Mouse (Mus musculus): ENCODE measurements at regions not wholly inside any gene's neighbourhood (a gene's known extent, or its start where the extent isn't known, plus 50 kb on each side); places are given as distances from the start of the nearest gene placed in this dataset.
A peak's percentile ranks its signal among the peaks of the same experiment; 100 is the strongest.

DNA sequence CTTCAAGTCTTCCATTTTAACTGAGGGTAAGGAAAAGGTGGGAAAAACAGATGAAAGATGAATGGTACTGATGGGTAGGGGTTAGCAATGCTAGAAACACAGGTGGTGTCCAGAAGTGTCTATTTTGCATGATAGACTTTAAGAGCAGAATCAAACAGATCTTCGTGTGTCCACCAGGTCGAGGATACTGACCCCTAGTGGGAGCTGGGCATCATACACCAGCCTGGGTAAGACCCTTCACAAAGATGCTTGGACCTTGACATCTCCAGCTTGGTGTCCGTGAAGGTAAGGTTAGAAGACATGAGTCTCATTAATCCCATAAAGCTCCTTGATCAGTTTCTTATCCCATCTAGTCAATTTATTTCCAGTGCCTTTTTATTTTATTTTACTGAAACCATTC, 132.9 kb upstream of the Fstl4 start:
- peak; percentile 47 for TF ChIP-seq CTCF (IDR thresholded peaks at IDR 0.05; ENCODE audit: low read depth)
- WGBS, result 61% methylated on average over 3 of the region's 3 CpGs
- Histone ChIP-seq H3K27ac (no peak overlapping the region), H3K27me3 (ENCODE audit: insufficient read depth, low read length) (no peaks in the 10 kb centered on the region), H3K4me3 (replicated peaks; ENCODE audit: low read depth, low read length) (no peak overlapping the region), H3K9me3 (replicated peaks; ENCODE audit: low read length) (no peaks in the 10 kb centered on the region), H3K4me2 (ENCODE audit: low read length) (no peak overlapping the region), H3K9ac (ENCODE audit: low read depth, low read length) (no peak overlapping the region), H3K36me3 (ENCODE audit: insufficient read depth, low read length) (no peaks in the 10 kb centered on the region), H3K4me1 (replicated peaks; ENCODE audit: insufficient read depth, low read length) (no peaks in the 10 kb centered on the region)
- no peak for ATAC-seq (replicated peaks; ENCODE audit: low FRiP score, low read depth)
- DNase-seq (ENCODE audit: low spot score), result no peak

DNA sequence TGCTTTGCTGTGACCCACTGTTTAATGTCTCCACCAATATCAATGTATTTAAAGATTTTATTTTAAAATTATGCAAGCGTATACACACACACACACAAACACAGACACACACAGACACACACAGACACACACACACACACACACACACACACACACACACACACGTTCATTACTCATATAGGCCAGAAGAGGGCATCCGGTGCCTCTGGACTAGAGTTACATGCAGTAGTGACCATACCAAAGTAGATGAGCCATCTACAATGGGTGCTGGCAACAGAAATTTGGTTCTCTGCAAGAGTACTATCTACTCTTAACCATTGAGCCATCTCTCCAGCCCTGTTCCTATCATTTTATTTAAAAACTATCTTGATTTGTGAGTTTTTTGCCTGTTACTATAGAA, 130.2 kb upstream of the Fstl4 start:
- ATAC-seq (replicated peaks; ENCODE audit: low FRiP score, low read depth) (no peak), DNase-seq (ENCODE audit: low spot score) (no peak)
- Histone ChIP-seq H3K4me3 (replicated peaks; ENCODE audit: low read depth, low read length) (no peak overlapping the region), H3K27me3 (ENCODE audit: insufficient read depth, low read length) (no peaks in the 10 kb centered on the region), H3K4me1 (replicated peaks; ENCODE audit: insufficient read depth, low read length) (no peaks in the 10 kb centered on the region), H3K4me2 (ENCODE audit: low read length) (no peak overlapping the region), H3K36me3 (ENCODE audit: insufficient read depth, low read length) (no peaks in the 10 kb centered on the region), H3K27ac (no peak overlapping the region), H3K9ac (ENCODE audit: low read depth, low read length) (no peak overlapping the region), H3K9me3 (replicated peaks; ENCODE audit: low read length) (no peaks in the 10 kb centered on the region)
- WGBS, result 78% methylated on average over 3 of the region's 3 CpGs
- TF ChIP-seq CTCF (IDR thresholded peaks at IDR 0.05; ENCODE audit: low read depth), result peak; percentile 52

DNA sequence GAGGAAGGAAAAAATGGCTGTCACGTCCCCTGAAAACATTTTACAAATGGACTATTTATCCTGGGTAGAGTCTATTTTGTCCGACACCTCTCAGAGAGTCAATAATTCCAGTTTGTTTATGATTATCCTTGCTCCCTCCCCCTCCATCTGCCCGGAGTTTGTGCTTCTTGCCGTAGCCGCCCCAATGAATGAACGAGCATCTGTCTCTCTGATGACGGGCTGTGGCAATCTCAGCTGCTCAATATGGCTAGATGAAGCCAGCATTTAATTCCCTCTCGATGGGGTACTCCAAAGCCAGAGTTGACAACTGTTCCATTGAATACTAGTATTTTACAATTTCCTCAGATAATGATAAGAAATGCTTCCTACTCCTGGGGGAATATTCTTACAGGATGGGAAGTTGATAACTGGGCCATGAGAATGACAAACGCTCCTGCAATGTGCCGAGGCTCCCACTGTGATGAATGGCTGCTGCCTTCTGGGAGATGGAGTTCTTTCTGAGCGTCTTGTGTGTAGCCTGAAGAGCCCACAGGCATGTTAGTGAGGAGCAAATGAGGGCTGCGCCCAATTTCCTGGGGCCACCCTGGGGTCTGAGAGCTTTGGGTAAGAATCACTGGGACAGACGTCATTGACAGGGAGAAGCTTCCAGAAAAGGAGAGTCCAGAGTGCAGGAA, 128.6 kb upstream of the Fstl4 start:
- DNase-seq (ENCODE audit: low spot score) (no peak), ATAC-seq (replicated peaks; ENCODE audit: low FRiP score, low read depth) (no peak)
- Histone ChIP-seq H3K4me3 (replicated peaks; ENCODE audit: low read depth, low read length) (no peak overlapping the region), H3K27me3 (ENCODE audit: insufficient read depth, low read length) (no peaks in the 10 kb centered on the region), H3K9ac (ENCODE audit: low read depth, low read length) (no peak overlapping the region), H3K4me2 (ENCODE audit: low read length) (no peak overlapping the region), H3K9me3 (replicated peaks; ENCODE audit: low read length) (no peaks in the 10 kb centered on the region), H3K4me1 (replicated peaks; ENCODE audit: insufficient read depth, low read length) (no peaks in the 10 kb centered on the region), H3K36me3 (ENCODE audit: insufficient read depth, low read length) (no peaks in the 10 kb centered on the region), H3K27ac (no peak overlapping the region)
- TF ChIP-seq CTCF (IDR thresholded peaks at IDR 0.05; ENCODE audit: low read depth), result no peak
- 64% methylated on average over 13 of the region's 13 CpGs for WGBS

DNA sequence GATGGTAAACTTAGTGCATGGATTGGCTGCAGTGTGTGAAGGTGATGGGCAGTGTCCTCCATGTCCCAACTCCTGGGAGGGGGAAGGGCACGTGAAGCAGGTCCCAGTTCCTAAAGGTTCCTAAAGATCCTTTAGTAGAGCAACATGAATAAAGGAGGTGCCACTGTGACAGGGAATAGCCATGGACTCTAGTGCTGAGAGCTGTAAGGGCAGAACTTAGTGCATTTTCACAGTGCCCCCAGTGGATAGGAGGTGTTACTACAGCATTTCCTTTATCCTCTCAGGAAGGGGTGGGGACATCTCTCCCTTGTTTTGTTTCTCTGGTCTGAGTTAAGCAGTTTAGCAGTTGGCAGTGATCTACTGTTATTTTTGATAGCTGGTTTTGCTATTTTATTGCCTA, 125.5 kb upstream of the Fstl4 start:
- peak; percentile 36; the same call in 1 of the 2 replicates for TF ChIP-seq CTCF (IDR thresholded peaks at IDR 0.05; ENCODE audit: low read depth)
- WGBS, result 100% methylated on average over 1 of the region's 1 CpGs
- Histone ChIP-seq H3K27me3 (ENCODE audit: insufficient read depth, low read length) (no peaks in the 10 kb centered on the region), H3K4me1 (replicated peaks; ENCODE audit: insufficient read depth, low read length) (peaks cover 3% of the 10 kb centered on the region; the same call in 1 of the 2 replicates), H3K27ac (no peak overlapping the region), H3K9ac (ENCODE audit: low read depth, low read length) (no peak overlapping the region), H3K4me3 (replicated peaks; ENCODE audit: low read depth, low read length) (no peak overlapping the region), H3K36me3 (ENCODE audit: insufficient read depth, low read length) (no peaks in the 10 kb centered on the region), H3K4me2 (ENCODE audit: low read length) (no peak overlapping the region), H3K9me3 (replicated peaks; ENCODE audit: low read length) (no peaks in the 10 kb centered on the region)
- no peak for ATAC-seq (replicated peaks; ENCODE audit: low FRiP score, low read depth)
- no peak for DNase-seq (ENCODE audit: low spot score)

DNA sequence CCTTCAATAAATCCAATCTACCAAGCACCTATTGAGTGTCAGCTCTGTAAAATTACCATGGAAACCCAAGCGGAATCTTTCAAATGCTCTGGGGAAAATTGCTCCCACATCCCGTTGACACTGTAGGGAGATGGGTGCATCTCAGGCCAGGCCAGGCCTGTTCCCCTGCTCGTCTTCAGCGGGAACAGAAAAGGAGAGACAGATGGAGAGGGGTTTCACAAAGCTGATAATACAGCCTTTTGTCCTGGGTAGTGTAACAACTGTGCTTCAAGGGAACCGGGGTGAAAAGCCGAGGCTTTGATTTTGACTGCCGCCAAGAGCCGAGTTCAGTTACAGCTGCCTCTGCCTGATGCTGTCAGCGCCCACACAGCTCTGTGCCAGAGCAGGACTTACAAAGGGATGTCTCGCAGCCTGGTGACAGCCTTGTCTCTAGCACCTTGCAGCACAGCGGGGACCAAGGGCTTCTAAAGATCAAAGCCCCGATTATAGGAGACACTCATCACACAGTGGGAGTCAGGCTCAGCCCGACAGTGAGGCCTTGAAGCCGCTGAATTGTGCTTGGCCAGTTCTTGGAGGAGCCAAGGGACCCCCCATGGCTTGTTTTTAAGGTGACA, 122.6 kb upstream of the Fstl4 start:
- DNase-seq (ENCODE audit: low spot score), result no peak
- H3K27me3 ChIP-seq (ENCODE audit: insufficient read depth, low read length), result no peaks in the 10 kb centered on the region
- H3K4me2 ChIP-seq (ENCODE audit: low read length), result no peak overlapping the region
- ATAC-seq (replicated peaks; ENCODE audit: low FRiP score, low read depth), result no peak
- H3K4me3 ChIP-seq (replicated peaks; ENCODE audit: low read depth, low read length), result no peak overlapping the region
- H3K4me1 ChIP-seq (replicated peaks; ENCODE audit: insufficient read depth, low read length), result peaks cover 4% of the 10 kb centered on the region; the same call in 1 of the 2 replicates
- 46% methylated on average over 14 of the region's 14 CpGs for WGBS
- H3K9ac ChIP-seq (ENCODE audit: low read depth, low read length), result no peak overlapping the region
- no peak for TF ChIP-seq CTCF (IDR thresholded peaks at IDR 0.05; ENCODE audit: low read depth)
- H3K9me3 ChIP-seq (replicated peaks; ENCODE audit: low read length), result no peaks in the 10 kb centered on the region
- no peak overlapping the region for H3K27ac ChIP-seq
- no peaks in the 10 kb centered on the region for H3K36me3 ChIP-seq (ENCODE audit: insufficient read depth, low read length)

DNA sequence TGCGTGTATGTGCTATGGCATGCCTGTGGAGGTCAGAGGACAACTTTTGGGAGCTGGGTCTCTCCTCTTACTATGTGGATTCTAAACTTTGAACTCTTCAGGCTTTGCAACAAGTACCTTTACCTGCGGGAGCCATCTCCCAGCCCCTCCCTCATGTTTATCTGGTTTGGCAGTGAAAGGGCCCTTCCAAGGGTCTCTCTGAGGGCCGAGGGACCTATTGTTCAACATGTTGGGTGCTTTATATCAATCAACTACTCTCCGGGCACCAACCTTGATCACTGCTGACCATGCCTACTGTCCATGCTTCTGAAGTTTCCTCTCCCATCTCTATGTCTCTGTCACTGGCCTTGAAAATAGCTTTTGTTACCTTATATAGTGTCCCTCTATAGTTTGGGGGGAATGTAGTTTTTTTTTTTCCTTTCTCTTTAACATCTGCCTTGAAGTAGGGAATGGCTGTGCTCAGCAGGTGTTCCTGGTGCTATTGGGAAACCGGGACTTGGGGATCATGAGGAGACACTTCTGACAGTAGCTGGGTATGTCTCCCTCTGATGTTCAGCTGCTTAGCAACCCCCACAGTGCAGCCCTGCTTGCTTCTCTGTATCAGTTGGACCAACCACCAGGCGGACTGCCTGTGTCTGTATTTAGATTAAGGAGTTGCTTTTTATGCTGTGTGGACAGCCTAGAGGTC, 120.2 kb upstream of the Fstl4 start:
- Histone ChIP-seq H3K4me1 (replicated peaks; ENCODE audit: insufficient read depth, low read length) (peaks cover 4% of the 10 kb centered on the region; the same call in 1 of the 2 replicates), H3K9me3 (replicated peaks; ENCODE audit: low read length) (no peaks in the 10 kb centered on the region), H3K4me3 (replicated peaks; ENCODE audit: low read depth, low read length) (no peak overlapping the region), H3K4me2 (ENCODE audit: low read length) (peak overlapping the region; percentile 10; the same call in 1 of the 2 replicates), H3K27me3 (ENCODE audit: insufficient read depth, low read length) (no peaks in the 10 kb centered on the region), H3K36me3 (ENCODE audit: insufficient read depth, low read length) (no peaks in the 10 kb centered on the region), H3K27ac (no peak overlapping the region), H3K9ac (ENCODE audit: low read depth, low read length) (no peak overlapping the region)
- no peak; the same call in 1 of the 2 replicates for TF ChIP-seq CTCF (IDR thresholded peaks at IDR 0.05; ENCODE audit: low read depth)
- WGBS, result 16% methylated on average over 6 of the region's 6 CpGs
- DNase-seq (ENCODE audit: low spot score), result no peak
- ATAC-seq (replicated peaks; ENCODE audit: low FRiP score, low read depth), result no peak

Measured in kidney, postnatal 0 days (tissue).